Mouse (Mus musculus) ovary, postnatal 10 days (tissue): ENCODE results near the gene Man1a.

ENCODE experiments used
- DNase-seq: peaks from one replicate; pipeline ENCODE4 v3.0.0; 2022; ENCODE audit warnings: low spot score

Man1a gene

DNA sequence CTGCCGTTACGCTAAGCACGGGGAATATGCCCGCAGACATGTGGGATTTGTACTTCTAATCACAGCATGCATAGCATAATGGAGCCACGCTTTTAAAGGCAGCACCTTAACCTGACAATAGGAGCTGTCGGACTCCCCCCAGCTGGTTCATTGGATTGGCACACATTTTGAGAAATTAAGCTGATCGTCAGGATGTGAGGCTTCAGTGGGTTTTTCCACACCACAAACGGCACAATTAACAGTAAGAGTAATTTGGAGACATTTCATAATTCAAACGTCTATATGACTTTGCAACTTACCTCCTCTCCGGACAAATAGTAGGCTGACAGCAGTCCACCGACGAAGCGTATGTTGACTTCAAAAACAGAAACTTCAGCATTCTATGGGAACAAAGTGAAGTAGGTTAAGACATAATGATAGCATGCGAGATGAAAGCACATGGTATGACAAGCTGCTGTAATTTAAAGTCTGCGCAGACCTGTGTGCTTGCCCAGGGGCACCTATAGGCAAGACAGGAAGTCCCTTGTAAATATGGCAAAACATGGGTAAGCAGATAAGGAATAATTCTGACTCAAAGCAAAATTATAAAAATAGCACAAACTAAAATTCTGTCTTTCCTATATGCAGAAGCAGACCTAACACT lies 62.2 kb downstream of the Man1a start:
- DNase-seq: no peak

DNA sequence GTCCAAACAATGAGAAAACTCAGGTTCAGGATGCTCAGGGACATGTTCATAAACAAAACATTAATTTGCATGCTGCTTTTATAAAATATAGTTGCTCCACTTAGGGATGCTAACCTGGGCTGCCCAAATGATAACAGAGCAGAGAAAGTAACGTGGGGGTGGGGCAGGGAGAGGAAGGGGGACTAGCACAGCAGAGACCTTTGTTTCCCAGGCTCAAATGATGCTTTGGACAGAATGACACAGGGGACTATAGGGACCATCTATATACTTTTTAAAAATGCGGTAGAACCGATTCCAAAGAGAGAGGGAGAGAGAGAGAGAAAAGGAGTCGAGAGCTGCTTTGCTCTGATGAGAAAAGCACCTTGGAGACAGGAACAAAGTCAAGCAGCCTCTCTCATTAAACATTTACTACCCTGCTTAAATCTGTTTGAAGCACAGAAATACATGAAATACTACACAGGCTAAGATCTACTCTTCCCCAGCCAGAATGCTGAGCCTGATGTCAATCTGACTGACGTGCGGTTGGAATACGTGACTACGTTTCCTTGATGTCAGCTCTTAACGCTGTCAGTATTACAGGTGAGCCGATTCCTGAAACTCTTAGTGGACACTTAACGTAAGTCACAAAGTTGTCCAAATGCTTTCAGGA lies 63.1 kb downstream of the Man1a start:
- no peak for DNase-seq

DNA sequence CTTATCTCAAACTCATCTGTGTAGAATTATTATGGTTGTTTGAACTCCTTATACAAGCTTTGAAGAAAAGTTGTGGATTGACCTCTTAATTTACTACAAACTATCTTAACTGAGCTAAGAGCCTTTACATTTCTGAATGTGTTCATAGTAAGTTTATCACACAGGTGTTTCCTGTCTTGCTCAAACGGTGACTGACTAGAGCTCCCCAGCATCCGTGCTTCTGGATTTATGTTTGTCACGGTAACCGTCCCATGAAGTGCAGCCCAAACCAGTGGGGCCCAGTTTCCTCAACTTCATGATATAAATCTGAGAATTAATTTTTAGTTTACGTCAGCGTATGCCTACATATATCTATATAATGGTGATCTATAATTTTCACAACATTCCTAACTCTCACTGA lies 67.3 kb downstream of the Man1a start:
- DNase-seq: no peak

DNA sequence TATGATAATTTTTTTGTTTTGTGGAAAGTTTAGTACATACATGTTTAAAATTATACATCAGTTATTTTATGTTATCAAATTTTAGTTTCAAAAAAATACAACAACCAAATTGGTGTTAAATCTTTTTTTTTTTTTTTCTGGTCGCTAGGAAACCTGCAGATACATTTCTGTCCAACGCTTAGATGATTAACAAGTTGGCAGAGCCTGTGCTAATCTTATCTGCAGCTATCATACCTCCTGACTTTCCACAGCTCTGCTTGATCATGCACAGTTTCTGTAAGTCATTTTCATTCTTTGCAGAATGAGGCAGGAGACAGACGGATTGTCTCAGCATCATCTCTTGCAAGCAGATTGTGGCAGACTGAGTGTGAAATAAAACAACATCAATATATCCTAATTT lies 69.5 kb downstream of the Man1a start:
- DNase-seq: no peak

DNA sequence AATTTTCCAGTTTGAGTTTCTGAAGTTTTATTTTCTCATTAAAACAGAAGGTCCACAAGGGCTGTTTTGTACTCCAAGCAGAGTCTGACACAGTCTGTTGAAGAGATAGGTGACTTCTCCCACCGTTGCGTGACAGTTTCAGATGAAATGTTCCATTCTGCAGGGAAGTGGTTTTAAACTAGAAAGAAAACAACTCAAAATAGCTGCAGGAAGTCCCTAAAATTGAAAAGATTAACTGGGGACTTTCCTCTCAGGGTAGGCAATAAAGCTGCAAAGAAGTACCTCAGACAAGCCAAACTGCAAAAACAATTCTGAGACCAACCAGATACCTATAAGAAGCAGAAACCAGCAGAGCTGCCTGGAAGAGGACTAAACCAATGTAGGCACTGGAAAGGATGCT lies 70.6 kb downstream of the Man1a start:
- no peak for DNase-seq

DNA sequence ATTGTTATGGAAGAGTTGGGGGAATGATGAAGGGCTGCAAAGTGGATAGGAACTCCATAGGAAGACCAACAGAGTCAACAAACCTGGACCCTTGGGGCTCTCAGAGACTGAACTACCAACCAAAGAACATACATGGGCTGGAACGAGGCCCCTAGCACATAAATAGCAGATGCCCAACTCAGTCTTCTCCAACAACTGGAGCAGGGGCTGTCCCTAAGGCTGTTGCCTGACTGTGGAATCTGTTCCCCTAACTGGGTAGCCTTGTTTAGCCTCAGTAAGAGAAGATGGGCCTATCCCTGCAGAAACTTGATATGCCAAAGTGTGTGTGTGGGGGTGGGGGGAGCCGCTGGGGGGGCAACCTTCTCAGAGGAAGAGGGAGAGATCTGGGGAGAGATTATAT lies 73.5 kb downstream of the Man1a start:
- no peak for DNase-seq

DNA sequence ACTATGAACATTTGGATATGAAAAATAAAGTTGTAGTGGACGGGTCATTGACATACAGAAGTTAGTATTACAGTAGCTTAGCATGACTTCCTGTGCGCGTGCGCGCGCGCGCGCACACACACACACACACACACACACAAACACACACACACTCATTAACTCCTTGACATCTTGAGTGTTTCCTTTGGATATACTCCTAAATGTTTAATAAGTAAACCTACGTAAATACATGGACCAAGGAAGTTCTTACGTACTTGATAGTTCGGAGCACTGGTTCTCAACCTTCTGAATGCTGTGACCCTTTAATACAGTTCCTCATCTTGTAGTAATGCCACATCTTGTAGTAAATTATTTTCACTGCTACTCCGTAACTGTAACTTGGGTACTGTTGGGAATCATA lies 79.1 kb downstream of the Man1a start:
- no peak for DNase-seq

DNA sequence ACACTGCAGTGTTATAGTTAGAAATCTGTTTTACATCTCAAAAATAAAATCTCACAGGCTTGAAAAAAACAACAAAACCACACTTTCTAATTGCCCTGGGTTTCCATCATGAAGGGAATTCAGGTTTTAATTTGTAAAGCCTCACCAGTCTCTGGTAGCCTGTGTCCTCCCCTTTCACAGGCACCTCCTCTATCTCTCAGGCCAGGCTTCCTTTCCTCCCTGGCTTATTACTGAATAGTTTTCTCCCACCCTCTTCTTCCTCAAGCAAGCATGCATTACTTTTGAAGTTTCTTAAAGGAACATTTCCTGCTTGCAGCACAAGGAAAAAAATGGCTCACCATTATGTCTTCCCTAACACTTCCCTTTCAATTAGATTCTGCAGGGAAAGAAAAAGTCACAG lies 80.2 kb downstream of the Man1a start:
- no peak for DNase-seq

DNA sequence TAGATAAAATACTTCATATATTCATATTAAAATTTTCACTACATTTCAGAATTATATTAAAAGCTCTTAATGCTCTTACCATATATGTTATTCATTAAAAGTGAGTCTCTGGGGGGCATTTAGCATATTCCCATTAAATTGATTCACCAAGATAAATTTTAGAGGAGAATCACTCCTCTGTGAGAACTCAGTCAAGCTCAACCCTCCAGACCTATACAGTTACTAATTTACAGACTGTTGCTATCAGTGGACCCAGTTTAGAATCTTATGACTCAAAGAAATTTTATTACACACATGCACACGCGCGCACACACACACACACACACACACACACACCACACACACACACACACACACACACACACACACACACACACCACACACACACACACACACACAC lies 81.8 kb downstream of the Man1a start:
- no peak for DNase-seq

DNA sequence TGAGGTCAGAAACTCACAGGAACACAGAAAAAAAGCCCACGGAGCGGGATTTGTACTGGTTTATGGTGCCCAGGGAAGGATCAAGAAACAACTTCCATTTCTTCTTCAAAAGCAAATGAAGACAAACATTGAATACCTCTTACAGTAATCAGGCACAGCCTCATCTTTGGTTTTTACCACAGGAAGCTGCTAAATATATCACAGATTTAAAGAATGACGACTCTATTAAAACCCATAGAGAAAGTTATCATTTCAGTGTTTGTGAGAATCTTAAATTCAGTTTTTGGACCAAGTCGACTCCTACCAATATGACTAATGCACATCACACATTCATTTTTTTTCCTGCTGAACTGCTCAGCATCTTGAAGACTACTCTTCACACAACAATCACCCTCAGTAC lies 86.0 kb downstream of the Man1a start:
- DNase-seq: no peak

DNA sequence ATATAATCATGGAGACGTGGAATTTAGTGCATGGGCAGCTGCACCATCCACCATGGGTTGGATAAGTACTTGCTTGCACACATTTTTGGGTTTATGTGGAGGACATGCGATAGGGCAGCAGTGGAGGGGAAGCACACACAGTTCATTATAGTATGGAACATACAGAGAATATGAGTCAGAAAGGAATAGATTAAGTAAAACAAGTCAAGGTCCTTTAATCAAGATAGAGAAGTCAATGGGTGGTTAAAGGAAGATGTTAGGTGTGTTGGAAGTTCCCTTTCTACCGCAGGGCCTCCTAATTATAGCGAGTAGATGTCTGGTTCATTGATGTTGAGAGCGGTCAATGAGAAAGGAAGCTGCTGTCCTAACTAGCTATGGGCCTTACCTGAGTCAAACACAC lies 91.5 kb downstream of the Man1a start:
- DNase-seq: no peak

DNA sequence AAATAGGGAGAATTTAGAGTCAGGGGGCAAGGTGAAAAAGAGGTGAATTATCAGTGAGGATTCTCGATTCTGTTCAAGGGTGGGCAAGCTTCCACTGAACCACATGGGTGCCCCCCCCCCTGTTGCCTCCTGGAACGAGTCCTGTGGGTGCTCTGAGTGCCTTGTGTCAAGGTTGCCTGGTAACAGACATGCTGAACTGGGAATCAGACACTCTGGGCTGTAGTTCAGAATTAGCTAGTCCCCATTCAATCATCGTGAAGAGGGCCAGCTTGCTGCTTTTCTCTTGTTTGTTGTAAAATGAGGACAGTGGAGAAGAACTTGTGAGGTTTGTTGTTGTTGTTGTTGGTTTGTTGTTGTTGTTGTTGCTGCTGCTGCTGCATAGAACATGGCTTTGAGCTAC lies 92.3 kb downstream of the Man1a start:
- DNase-seq: no peak

DNA sequence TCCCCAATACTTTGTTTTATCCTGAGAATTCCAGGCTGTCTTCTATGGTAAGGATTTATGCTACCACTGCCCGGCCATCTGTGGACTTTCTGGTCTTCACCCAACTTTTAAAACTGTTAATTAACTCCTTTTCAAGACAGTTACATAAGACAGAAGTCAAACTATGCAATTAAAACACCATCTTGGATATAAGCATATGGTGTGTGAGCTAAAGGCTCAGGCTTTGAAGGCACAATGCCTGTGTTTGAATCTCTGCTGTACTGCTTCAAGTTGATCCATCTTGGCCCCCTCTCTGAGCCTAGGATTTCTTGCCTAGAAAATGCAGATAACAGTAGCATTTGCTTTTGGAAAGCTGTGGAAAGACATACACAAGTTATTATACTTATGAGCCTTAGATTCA lies 97.8 kb downstream of the Man1a start:
- no peak for DNase-seq

DNA sequence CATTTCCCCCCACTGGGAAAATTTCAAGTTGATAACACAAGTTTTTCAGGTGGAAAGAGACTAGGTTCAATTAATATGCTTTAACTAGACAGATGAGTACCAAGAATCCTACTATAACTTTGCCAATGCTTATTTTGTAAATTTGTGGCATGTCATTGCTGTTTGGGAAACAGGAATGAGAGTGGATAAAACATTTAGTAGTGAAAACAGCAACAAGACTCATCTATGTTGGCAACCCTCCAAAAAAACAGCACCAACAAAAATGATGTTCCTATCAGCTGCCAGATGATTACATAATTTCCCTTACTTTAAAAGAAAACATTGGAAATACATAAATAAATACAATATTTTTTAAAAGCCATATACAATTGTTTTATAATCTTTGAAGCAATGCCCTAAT lies 102.2 kb downstream of the Man1a start:
- DNase-seq: no peak

DNA sequence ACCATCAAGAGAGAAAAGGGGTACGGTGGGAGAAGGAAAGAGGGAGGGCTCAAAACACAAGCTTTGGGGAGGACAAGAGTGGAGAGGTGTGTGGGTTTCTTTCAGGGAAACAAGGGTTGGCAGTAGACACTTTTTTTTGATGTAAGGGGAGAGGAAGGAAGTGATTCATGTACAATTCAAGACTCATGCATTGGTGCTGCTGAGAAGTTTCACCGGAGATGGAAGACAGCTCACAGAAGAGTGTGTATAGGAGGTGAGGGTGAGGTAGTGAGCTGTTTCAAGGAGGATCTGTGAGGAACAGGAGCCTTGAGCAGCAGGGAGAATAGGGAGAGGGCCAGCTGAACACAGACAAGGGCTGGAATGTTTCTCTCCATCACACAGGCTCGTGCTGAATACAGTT lies 116.7 kb downstream of the Man1a start:
- DNase-seq: no peak

DNA sequence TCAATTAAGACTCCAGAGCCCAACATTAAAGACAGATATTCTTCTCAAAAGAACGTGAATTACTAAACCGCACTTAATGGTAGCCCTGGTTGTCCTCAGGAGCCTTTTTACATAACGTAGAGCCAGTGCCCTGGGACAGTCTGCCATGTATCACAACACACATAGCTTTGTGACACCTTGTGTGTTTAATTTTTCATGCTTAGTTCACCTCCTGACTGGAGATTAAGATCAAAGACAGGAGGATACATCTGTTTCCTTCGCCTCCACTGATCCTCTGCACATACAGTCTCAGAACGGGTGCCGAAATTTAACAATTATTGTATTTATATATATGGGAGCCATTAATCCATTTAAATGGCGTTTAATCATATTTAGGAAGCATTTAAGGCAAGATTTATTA lies 134.8 kb downstream of the Man1a start:
- no peak for DNase-seq

DNA sequence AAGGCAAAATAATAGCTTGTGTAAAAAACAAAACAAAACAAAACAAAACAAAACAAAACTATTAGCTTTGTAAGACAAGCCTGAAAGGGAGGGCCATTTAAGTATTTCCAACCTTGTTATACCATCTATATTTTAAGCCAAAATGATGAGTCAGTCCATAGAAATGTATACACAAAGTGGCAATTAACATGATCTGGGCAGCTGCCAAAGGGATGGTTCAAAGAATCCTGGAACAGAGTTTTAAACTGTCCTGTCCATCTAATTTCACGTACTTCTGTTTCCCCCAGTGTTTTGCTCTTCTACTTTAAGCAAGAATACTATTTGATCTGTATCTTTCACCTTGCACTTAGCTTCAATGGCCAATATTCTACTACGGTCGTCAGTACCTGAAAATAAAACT lies 138.2 kb downstream of the Man1a start:
- no peak for DNase-seq

DNA sequence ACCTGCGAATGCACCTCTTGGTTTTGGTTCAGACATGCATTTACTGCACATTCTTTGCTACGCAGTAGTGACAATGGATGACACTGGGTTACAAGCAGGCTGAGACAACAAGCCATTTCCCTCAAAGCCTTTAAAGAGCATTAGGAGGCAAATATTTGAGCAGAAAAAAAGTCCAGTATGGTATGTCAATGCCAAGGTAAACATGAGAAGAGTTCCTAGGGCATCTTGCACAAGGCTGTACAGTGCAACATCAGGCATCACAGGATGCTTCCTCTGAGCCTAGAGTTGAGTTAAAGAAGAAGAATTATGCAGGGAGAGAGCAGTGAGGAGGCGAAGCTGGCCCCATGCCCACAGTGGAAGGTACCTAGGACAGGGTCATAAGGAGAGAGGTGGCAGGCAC lies 140.3 kb downstream of the Man1a start:
- DNase-seq: no peak

DNA sequence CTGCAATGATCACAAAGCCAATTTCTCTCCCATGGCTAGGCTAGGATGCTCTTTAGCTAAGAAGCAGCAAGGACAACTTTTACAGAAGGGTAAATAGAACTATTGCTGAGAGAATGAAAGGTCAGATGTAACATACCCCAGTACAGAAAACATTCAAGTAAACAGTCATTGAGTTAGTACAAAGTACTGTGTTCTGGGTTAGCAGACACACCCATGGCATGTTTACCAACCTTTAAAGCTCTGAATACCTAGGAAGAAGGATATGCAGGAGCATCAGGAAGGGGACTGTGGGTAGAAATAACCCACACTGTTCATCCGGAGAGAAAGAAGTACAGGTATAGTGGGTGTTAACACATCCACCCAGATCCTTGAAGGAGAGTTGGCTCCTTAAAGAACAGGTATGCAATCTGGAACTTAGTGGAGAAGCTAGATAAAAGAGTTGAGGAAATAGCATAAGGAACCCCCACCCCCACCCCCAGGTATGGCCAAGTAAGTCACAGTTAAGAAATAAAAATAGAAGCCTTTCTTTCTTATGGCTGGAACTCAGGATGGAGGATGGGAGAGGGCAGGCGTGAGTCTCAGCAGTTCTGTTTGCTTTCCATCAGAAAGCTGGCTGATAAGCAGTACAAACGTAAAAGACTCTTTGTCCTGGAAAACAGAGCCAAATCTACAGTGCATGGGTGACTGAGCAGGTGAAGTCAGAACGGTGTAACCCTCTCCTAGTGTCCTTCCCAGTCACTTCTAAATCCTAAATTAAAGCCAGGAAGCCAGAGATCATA lies 146.5 kb downstream of the Man1a start:
- no peak for DNase-seq

DNA sequence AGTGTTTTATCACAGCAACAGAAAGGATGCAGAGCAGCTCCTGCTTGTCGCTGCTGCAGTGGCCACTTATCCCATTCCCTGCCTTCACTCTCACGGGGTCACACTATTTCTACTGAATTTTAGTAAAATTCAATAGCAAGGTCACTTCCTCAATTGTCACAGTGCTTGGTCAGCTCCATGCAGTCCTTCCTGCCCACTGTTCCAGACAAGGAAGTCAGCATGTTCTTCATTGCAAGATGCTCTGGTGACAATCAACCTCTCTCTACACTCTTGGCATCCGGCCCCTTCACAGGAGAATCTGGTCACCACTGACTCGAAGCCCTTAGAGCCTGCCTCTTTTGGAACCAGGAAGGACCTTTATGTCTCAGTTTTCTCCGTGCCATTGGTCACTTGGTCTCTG lies 148.5 kb downstream of the Man1a start:
- no peak for DNase-seq

DNA sequence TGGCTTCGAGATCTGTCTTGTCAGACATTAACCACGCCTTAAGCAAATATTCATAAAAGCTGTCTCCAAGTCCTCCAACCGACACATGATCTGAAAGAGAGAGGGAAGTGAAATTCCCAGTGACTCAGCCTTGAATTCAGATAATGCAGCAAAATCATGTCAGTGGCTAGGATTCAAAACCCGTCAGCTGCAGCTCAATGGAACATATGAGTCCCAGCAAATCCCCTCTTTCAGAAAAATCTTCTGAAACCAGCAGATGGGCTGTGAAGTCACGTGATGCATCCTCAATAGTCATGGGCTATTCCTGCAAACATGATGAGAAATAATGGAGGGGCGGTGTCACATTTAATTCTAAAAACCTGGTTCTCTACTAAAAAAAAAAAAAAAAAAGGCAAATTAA lies 151.0 kb downstream of the Man1a start:
- no peak for DNase-seq

DNA sequence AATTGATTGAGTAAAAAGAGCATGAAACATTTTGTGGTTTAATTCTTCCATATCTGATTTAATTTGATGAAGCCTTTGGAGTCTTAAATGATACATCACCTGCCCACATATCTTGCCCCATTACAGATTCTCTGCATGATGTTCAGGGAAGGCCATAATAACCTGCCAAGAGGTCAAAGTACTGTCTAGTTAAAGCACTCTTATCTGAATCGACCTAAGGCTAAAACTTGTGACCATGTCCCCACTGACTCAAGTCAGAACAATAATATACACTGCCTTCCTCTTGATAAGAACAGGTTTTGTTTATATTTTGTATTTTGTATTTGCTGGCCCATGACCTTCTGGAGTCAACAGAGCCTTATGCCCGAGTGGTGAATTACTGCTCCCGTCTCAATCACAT lies 154.2 kb downstream of the Man1a start:
- DNase-seq: no peak

DNA sequence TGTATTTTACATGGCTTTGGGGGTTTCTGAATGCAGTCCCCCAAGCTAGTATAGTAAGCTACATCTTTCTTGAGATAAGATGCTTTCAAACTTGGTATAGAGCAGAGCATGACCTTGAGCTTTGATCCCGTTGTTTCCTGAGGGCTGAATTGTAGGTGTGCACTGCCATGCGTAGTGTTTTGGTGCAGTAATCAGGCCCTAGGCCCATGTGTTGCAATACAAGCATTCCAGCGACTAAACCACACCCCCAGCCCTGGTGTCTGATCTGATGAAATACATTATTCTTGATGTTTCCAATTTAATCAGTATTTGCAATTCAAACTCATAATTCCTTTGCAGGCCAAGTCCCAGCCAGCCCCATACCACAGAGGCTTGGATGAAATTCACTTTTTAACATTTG lies 158.9 kb downstream of the Man1a start:
- DNase-seq: no peak

DNA sequence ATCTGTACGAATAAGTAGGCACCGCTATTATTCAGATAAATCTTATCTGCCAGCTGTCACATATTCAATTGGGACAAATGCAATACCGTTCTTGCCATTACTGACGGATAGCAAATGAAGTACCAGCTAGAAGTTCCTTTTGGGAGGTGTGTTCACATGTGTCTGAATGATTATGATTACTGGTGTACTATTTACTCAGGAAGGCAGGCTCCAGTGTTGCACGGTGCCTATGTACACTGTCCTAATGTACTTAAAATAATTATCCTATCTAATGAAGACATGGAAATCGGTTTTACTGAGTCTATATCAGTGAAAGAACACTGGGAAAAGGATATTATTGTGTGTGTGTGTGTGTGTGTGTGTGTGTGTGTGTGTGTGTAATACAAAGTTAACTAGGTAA lies 160.7 kb downstream of the Man1a start:
- no peak for DNase-seq
